Mouse (Mus musculus) retina, postnatal 7 days (tissue): ENCODE measurements at regions not wholly inside any gene's neighbourhood (a gene's known extent, or its start where the extent isn't known, plus 50 kb on each side); places are given as distances from the start of the nearest gene placed in this dataset.
"Not testable (repeated sequence)": the region's sequence is repeated elsewhere in the genome, so short reads cannot be mapped to it uniquely, and the experiment has no call there.

Experiments
- DNase-seq: peaks from one replicate; pipeline ENCODE4 v3.0.0-alpha.2; 2012; ENCODE audit warnings: low read depth, low spot score

DNA sequence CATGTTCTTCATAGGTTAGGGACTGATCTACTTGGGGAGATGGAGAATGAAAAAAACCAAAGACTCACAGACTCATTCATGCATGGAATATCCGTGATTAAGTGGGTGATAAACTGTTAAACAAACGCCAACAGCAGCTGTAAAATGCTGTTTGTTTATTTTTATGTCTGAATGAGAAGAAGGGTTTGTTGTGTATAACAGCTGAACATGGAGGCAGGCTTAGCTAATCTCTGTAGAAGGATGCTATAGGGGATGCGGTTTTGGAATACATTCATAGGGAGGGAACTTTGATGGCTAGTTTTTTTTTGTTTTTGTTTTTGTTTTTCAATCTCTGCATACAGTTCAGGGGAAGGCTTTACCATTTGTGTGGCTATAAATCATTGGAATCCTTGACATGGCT lies 977.1 kb upstream of the Cdh8 start:
- no peak for DNase-seq

DNA sequence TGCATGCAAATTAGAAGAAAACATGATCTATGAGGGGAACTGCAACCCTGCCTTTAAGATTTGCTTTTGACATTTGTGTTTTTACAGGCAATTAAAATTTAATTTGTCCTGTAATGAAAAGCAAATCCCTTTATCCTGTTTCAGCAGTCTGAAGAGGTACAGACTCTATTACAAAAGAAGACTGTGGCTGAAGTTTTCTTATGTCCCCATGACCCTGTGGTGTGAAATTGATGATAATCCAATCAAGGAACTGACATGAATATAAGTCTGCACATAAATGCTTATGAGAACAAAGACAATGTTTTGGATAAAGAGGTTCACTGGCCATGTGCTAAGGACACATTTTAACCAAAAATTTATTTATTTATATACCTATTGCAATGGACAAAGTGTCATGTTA lies 951.4 kb upstream of the Cdh8 start:
- no peak for DNase-seq

DNA sequence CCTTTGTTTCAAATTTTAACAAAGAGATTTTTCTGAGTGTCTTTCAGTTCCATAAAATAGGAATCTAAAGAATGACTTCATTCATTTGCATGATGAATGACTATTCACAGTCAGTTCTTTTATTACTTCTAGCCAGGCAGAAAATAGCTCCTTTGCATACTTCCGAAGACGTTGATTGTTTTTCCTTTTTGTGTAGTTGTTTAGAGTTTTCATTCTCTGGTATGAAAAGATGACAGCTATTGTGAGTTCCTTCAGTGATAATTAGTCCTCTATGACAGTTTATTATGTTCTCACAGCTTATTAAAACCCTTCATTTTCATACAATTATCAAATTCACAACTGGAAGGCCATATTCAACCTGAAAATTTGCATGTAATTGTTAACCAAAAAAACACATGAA lies 946.5 kb upstream of the Cdh8 start:
- no peak for DNase-seq

DNA sequence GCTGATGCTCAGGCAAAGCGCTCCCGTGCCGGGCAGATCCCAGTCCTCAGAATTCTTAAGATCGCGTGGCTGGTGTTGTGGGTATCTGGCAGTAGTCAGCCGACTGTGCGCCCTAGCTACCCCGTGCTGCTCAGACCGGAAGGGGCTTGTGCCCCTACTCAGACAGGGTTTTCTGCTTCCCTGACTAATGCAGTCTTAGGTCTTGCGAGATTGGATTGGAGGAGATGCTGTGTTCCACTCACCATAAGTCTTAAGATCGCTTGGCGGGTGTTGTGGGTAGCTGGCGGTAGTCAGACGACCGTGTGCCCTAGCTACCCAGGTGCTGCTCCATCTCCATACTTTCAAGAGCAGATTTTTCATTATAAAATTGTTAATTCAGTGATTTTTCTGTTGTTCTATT lies 944.3 kb upstream of the Cdh8 start:
- not testable (repeated sequence) for DNase-seq

DNA sequence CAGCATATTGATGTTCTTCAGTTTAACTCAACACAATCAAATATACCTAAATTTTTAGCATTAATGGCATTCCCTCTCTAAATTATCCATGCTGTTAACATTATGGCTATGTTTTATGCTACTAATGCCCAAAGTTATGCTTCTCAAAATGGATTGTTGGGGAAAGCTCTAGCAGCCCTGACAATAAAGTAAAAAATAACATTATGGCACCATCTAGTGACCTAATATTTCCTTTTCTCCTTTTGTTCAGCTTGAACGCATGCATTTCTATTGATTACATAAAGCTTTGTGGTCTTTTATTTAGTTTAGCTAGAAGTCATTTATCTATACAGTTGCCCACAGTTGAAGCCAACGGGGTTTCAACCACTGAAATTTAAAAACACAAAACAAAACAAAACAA lies 918.3 kb upstream of the Cdh8 start:
- DNase-seq, result peak; percentile 5

DNA sequence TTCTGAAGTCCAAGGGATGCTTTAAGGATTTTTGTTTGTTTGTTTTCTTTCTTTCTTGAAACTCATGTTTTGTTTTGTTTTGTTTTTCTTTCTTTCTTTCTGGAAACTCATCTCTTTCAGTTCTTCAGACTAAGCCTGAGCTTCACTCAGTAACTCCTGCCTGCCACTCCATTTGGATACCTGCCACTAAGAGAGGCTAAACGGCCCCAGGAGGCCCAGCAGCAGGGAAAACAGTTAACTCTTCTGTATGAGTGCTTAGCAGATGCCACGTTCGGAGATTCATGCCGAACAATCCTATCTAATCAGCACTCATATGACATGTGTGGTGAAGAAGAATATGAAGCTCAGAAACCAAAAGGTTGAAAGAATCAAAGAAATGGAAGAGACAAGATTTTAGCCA lies 909.3 kb upstream of the Cdh8 start:
- no peak for DNase-seq

DNA sequence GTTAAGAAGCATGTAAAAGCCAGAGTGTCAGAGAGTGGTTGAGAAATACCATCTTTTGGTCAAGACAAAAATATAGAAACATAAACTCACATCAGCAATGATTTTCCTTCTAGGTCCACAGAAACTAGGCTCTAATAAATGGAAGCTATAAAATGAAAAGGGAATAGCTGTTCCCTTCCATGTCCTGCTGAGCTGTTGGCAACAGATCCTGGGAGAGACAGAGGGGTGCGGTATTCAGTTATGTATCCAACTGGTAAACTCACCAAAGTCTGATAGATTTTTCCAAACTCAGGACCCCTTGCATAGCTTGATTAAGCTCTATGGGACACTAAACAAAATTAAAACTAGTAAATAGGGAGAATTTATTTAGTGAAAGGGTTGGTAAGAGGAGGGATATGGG lies 907.2 kb upstream of the Cdh8 start:
- no peak for DNase-seq

DNA sequence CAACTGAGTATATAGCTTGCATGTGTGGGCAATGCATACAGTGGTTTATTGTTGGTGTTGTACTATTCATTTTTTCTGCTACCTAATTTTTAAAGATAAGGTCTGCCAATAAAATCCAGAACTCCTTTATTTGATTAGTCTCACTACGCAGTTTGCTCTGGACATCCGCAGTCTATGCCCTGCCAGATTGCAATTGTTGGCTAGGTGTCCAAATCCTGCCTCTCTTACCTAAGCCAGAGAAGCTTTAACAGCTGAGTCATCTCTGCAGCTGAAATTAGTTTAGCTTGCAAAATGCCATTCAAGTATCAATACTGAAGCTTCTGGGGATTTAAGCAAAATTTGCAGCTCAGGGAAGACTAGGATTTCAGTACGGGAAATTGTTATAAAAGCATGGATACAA lies 881.9 kb upstream of the Cdh8 start:
- DNase-seq, result no peak

DNA sequence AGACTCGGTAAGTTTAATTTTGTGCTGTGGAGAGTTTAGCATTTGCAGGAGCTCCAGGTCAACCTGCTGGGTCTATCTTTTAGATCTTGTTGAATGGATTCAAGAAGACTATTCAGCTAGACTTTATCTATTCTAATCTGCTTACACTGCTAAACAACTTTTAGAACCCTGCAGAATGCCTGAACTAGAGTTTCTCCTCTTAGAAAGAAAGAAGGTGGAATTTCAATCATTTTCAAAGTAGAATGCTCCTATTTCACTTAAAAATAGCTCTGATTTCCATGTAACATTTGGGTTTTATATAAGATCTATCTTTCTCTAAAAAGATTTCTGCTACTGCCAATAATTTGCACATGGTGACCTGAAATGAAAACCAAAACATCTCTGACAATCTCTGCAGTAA lies 876.3 kb upstream of the Cdh8 start:
- DNase-seq, result no peak

DNA sequence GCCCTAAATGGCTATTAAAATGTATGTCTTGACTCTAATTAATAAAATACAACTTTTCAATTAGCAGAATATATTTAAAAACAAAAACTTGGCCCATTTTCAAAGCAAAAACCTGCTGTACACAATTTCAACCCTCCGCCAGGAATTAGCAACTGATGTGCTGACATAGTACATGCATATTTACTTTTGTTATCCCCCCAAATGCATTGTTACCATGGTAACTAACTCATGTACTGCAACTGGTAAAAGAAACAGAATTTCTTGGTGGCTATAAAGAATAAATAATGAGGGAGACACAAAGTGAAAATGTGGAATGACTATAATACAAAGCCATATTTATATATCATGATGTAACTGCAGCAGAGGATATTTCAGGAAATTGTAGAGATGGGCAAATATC lies 875.7 kb upstream of the Cdh8 start:
- DNase-seq, result no peak
